Mouse (Mus musculus) heart, postnatal 4 days (tissue): ENCODE measurements around the gene Ang2. TPM values are rescaled to one million over a fixed set of nuclear protein-coding genes. Genes with fewer than 3 reads are reported as not detected.
"Not testable (repeated sequence)": the region's sequence is repeated elsewhere in the genome, so short reads cannot be mapped to it uniquely, and the experiment has no call there.

Experiments
- DNase-seq: peaks from one replicate; pipeline ENCODE4 v3.0.0; 2021
- total RNA-seq, 2 experiments: library from RNA; stranded (reverse); gene quantifications; 2 replicates each; pipeline ENCODE4 v1.2.3; 2021

Gene Ang2
- not detected for total RNA-seq

DNA sequence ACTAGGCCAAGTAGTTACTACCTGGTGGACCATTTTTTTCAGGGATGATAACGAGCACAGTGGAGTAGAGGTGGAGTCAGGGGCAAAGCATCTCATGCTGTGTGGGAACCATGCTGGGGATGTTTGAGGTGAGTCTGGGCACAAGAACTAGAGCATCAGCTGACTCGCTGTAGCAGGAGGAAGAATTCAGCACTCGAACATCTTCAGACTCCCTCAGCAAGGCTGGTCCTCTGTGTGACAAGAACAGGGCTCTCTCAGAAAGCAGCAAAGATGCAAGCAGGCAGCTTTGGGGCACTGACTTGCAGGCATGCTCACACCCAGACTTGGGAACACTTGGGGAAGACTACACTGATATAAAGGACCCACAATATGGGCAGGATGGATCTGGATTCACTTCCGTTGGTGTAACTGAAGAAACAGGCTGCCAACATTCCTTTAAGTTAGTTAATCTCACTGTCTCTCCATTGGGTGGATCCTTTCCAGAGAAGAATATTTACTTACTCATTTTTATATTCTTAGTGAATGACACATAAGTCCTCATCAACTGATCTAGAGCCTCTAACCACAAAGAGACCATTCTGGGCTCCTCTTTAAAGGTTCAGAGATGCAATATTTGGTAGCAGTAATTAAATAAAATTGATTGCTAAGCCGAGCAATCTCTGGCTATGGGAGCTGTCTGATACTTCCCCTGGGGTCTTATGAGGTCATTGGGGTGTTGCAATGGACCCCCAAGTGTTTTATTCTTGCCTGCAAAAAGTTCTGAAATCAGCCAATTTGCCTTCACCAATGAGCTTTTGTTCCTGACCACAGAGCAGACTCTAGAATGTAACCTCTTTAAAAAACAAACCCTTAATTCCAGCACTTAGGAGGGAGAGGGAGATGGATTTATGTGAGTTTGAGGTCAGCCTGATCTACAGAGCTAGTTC lies at the start of gene Ang2:
TSS of gene Ang2 (minus strand) at position 51 of the 926 bp plus-strand sequence.
- no peak for DNase-seq

DNA sequence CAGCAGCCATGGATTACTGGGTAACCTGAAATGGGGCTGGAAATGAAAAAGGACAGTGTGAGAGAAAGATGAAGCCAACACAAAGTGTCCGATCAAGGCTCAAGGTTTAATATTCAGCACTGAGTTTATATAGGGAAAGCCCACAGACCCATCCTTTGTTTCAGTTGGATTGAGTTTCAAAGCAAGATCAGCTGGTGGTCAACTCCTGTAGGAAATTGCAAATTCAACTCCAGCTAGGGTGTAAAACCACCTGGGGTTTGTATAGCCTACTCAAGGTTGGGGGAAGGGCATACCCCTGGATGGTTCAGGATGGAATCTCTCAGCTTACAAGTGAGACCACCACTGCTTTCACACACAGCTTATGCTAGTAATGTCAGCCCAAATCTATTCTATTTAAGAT lies 48.8 kb upstream of the Ang2 start:
- DNase-seq: no peak

DNA sequence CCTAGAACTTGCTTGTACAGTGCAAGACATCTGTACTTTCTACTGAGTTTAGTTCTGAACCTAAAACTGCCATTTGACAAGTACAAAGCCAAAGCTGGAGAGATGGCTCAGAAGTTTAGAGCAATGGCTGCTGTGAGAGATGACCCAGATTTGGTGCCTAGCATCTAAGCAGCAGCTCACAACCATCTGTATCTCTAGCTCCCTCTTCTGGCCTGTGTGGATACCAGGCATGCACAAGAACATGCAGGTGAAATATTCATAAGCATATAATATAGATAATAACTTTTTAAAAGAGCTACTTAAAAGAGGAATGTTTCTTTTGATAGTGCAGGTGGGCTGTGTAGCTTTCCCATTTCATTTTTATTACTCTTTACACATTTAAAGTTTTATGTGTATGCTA lies 42.0 kb upstream of the Ang2 start:
- peak; percentile 41 for DNase-seq

DNA sequence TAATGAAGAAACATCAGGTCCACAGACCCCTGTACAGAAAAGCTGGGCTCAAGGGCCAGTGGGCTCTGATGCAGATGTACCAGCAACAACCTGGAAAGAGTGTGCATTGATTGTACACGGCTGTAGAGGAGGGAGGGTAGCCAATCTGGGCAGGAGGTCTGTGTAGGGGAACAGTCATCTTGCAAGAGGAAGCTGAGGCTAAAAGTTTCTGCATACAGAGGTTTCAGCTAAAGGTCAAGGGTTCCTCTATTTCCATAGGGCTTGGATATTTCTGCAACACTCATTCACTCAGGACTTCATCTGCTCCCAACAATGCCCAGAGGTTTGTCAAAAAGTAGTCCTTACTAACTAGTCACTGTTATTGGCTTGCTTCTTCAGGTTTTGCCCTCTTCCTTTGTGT lies 38.5 kb upstream of the Ang2 start:
- DNase-seq: not testable (repeated sequence)

DNA sequence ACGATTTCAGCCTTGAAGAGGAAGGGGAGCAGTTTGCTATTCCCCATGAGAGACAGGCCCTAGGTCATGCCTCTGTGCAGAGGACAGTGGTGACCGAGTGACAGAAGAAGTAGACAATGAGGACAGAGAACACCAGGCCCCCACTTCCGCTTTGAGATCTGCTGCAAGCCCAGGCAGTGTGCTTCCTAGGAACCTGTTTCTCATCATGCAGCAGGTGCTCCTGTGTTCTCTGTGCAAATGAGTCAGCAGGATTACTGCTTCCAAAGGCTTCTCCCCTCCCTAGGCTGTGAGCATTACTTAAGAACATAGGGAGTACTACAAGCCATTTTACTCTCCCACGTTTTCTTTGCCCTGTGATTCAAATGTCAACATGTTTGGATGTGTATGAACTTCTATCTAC lies 30.7 kb upstream of the Ang2 start:
- DNase-seq: not testable (repeated sequence)

DNA sequence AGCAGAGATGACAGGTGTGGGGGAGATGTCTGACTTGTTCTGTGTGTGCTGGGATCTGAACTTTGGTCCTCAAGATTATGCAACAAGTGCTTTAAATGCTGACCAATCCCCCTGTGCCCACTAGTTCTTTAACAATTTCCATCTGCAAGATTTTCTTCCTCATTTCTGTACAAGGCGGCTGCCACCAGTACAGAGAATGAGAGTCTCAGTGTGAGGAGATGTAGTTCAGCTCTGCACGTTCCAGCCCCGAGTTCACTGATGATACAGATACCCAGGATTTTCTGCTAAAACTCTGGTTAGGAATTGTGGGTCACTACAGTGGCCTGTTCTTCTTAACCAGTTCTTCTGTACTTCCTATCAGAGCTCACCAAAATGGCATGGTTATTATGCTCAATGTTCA lies 21.1 kb upstream of the Ang2 start:
- not testable (repeated sequence) for DNase-seq

DNA sequence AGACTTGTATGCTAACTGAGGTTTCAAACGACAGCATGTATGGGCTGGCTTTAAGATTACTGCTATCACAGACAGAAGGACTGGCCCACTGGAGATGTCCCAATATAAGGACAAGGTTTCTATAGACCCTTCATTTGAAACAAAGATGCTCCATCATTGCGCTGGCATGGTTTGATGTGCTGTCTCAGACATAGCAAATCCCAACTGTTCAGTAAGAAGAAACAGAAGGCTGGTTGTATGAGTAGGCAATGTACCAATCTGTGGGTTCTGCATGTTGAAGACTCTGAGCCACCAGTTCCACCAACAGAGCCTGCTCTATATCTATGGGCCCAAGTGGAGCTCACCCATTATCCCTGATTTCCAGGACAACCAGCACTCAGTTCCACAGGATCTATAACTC lies 4.2 kb upstream of the Ang2 start, which contains the start of gene Ear14:
TSS of gene Ear14 (plus strand) at position 277 of the 400 bp plus-strand sequence.
- DNase-seq: no peak

DNA sequence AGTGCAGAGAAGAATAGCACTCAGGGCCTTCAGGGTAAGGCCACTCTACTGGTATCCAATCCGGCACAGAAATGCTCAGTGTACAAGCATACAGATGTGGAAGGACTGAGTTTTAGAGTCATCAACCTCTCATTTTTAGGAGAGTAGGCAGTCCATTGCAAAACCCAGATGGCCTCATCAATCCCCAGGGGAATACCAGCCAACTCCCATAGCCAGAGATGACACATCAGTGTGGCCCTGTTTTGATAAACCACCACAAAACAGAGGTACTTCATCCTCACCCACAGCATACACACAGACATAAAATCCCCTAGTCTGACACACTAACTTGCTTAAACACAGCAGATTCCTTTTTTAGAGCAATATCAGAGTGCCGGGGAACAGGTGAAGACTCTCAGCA lies 1.5 kb upstream of the Ang2 start:
- DNase-seq: no peak

DNA sequence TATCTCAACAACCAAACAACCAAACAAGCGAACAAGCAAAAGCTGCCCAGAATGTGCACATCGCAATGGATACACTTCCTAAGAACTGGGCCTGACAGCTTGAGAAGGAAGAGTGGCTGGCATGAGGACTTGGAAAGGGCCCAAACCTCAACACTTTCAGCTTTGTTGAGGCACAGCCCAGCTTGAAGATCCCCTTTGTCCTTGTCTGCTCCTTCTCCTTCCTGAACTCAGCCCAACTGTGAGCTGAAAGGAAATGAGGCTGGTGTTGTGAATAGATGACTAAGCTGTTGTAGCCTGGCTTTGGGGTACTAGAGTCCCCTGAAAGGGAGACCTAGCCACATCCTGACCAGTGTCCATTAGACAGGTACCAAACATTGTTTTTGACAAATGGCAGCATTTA lies 1.1 kb upstream of the Ang2 start:
- DNase-seq: no peak

DNA sequence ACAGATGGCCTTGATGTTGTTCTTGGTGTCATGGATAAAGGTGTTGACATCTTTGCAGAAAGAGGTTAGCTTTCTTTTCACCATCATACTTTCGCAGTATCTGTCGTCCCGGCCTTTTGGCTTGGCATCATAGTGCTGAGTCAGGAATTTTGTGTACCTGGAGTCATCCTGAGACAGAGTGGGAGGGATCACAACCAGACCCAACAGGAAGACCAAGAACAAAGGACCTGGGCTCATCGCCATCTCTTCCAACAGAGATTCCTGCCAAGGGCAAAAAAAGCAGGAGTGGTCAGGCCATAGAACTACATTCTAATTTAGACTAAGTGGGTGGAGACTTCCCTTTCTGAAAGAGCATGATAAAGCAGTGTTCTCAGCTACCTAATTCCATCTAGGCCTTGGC lies 3.3 kb downstream of the Ang2 start:
- peak; percentile 38 for DNase-seq

DNA sequence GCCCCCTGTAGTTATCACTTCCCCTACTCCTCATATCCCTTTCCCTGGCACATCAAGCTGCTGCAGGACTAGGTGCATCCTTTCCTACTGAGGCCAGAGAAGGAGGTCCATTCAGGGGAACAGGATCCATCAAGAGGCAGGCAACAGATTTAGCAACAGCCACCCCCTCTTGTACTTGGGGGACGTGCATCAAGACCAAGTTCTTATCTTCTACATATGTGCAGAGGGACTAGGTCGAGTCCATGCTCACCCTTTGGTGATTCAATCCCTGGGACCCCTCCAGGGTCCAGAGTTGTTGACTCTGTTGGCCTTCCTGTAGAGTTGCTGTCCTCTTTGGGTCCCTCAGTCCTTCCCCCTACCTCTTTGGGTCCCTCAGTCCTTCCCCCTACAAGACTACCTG lies 17.9 kb downstream of the Ang2 start:
- not testable (repeated sequence) for DNase-seq

DNA sequence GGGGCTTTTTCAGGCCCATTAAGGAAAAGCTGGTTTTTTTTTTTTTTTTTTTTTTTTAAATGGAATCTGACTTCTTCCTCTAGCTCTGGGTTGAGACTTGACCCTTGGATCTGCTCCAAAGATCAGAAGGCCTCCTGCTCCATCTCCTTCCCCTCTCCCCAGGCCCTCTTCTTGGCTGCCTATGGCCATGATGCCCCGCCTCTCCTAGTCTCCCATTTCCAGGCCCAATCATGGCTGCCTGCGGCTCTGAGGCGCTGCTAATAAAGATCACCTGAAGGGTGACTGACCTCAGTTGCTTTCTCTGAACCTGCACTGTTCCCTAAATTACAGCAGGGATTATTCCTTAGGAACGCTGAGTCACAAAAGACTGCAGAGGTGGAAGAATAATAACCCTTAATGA lies 25.1 kb downstream of the Ang2 start:
- DNase-seq: no peak

DNA sequence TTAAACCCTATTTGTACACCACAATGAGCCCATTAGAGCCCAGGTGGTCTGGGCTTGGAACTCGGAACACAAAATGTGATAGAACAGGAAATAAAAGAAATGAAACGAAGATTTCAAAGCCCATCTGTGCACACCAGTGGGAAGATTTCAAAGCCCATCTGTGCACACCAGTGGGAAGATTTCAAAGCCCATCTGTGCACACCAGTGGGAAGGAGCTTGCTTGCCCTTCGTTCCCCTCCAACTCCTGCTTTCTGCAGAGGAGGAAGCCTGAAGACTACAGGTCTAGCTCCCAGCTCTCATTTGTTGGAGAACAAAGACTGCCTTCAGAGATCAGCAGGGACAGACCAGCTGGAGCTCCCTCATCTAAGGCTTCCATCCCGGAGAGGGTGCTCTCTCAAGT lies 26.0 kb downstream of the Ang2 start:
- DNase-seq: not testable (repeated sequence)

DNA sequence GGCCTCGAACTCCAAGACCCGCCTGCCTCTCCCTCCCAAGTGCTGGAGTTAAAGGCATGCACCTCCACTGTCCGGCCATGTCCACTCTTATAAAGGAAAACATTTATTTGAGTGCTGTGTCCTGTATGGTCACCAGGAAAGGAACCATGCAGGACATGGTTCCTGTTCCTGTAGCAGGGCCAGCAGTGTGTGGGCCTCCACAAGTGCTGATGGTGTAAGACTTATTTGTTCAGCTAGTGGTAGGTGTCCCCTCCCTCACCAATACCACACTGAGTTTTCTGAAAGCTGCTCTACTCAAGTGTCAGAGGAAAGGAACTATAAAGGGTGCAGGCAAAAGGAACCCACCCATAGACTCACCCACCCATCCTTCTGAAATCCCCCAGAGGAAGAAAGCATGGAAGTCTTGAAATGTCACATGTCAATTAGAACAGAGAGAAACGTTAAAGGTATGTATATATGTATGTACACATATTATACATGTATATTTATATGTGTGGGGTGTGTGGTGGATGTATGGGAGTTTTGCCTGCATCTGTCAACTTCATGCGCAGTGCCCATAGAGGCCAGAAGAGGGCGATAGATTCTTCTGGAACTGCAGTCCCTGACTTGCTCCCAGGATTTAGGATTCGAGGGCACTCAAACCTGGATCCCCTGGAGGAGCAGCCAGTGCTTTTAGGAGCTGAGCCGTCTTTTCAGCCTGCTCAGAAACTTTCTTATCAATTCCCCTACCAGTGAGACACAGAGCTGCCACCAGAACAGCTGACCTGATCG lies 26.7 kb downstream of the Ang2 start:
- peak; percentile 63 for DNase-seq

DNA sequence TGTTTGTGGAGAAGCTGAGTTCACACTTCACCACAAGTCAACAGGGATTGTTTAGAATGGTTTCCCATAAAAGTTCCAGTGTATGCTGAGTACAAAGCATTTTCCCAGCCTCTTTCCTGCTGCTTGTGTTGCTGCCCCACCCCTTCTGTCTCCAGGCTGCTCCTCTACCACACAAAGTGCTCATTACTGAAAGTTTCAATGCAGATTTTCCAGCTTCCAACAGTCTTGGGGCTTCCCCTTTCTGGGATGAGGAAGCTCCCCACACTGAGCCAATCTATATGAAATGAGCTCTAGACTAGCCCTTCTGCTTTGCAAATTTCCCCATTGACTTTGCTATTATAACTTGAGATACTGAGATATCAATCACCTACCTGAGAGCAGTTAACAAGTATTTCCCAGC lies 32.9 kb downstream of the Ang2 start:
- DNase-seq: no peak

DNA sequence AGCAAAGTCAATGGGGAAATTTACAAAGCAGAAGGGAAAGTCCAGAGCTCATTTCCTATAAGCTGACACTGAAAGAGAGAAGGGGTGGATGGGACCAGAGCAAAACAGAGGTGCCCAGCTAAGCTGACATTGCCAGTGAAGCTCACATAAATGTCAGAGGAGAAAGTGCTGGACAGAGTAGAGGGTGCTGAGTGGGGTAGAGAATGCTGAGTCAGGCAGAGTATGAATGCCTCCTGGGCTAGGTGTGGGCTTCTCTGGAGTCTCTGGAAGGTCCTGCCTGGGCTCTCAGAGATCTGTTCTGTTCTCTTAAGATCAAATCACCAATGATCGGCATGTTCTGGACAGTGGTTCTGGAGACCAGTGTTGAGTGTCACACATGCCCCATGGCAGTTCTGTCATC lies 33.5 kb downstream of the Ang2 start:
- no peak for DNase-seq

DNA sequence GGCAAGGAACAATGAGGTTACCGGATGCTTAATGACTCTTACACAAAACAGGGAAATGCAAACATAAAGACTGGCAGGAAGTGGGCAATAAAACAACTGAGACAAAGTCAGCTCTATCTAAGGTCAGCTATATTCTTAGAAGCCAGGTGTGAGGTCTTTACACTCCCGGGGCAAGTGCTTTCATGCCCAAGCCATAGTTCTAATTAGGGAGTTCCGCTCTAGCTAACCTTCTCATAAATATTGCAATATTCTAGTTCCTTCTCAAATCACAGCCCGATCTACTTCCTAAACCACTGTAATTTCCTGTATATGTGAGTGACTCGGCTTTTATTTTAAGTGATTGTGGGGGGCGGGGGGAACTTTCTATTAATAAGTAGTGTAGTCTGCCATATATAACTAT lies 35.6 kb downstream of the Ang2 start:
- not testable (repeated sequence) for DNase-seq

DNA sequence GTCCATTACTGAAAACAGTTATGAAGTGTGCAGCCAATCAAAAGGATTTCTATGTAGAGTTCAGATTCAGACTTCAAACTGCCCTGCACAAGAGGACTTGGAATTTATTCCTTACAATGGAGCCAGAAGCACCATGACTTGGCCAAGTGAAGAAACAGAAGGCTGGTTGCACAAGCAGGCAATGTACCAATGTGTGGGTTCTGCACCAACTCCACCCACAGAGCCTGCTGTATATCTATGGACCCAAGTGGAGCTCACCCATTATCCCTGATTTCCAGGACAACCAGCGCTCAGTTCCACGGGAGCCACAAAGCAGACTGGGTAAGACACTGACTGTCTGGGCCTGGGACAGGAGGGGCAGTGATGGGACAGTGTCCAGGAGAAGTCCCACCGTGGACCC lies 37.0 kb downstream of the Ang2 start, which contains the start of gene Rnase2b:
TSS of gene Rnase2b (plus strand) at position 285 of the 400 bp plus-strand sequence.
- DNase-seq: not testable (repeated sequence)

DNA sequence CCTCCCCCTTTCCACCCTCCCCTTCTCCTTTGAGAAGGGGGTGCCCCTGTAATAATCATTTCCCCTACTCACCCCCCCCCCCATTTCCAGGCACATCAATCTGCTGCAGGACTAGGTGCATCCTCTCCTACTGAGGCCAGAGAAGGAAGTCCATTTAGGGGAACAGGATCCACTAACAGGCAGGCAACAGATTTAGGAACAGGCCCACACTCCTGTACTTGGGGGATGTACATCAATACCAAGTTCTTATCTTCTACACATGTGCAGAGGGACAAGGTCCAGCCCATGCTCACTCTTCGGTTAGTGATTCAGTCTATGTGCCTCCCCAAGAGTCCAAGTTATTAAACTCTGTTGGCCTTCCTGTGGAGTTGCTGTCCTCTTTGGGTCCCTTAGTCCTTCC lies 41.9 kb downstream of the Ang2 start:
- no peak for DNase-seq

DNA sequence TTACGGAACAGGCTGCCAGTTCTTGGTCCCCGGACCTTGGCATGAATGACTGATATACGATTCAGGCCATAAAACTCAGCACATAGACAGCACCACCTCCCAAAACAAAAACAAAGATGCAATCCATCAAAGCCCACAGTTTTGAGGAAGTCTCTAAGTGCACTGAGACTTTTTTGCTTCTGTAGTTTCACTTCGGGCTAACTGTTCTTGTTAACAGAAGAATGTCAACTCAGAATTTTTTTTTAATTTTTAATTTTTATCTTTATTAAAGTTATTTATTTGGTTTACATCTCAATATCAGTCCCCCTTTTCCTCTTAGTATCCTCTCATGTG lies 42.2 kb downstream of the Ang2 start:
- no peak for DNase-seq

DNA sequence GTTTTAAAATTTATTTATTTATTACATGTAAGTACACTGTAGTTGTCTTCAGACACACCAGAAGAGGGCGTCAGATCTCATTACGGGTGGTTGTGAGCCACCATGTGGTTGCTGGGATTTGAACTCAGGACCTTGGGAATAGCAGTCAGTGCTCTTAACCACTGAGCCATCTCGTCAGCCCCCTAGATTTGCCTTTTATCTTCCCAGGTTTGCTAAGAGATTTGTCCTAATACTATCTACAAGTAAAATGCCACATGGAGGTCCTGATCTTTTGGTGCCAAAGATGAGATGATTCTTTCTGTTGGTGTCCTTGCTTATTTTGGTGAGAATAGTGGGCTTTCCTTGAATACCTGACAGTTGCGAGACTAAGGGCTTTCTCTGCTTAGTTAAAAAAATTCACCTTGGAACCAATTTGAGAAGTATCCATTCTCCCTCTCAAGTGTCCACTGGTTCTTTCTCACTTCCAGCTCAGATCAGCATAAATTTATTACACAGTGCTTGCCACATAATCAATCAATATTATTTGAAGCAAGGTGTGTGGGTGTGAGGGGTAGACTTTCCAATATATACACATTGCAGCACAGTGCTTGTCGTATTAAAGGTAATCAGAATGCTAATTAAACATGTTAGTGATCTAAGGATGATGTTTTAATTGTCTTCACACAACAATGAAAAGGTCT lies 42.8 kb downstream of the Ang2 start:
- no peak for DNase-seq

DNA sequence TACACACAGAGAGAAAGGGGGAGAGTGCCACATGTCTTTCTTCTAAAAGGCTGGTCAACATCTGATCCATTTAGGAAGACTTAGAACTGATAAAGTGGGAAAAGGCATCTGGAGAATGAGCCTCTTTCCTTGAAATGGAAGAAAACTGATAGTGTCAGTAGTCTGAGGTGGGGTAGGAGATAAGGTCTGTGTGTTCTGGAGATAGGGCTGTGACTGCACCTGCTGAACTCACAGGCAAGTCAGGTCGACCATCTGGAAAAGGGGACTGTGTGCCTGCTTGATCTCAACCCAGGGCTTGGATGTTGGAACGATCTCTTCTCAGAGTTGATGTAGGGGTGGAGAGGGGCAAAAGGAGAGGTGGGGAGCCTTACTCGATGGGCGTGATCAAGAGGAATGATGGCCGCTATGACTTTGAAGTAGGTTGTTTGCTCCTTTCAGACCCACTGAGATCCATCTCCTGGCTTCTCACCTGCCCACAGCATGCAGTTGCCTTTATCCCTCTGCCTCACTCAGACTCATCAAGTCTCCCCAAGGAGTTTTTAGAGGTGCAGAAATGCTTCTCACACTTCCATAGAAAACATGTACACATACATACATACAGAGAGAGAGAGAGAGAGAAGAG lies 46.6 kb downstream of the Ang2 start:
- no peak for DNase-seq
